Mouse (Mus musculus) limb, embryonic 15.5 days (tissue): ENCODE results near the gene Arhgap42. TPM values are rescaled to one million over a fixed set of nuclear protein-coding genes. Genes with fewer than 3 reads are reported as not detected.
A peak's percentile ranks its signal among the peaks of the same experiment; 100 is the strongest.

Source experiments
- ATAC-seq: fragments of 200-750 bp; cut with Nextera tagmentation; 2 replicates; pipeline ENCODE4 v1.8.0; 2017; ENCODE audit warnings: low read depth, moderate TSS enrichment; ENCODE audit not compliant: insufficient number of reproducible peaks, low FRiP score, low TSS enrichment
- H3K27ac ChIP-seq: fragments of 300-500 bp; sonication (generic); 2 replicates; pipeline ENCODE4 v1.5.1; 2015; ENCODE audit warnings: moderate library complexity, mild to moderate bottlenecking, inconsistent platforms
- H3K27me3 ChIP-seq: fragments of 300-500 bp; sonication (generic); 2 replicates; pipeline ENCODE4 v1.6.1; 2015; ENCODE audit warnings: inconsistent platforms
- H3K36me3 ChIP-seq: fragments of 300-500 bp; sonication (generic); 2 replicates; pipeline ENCODE4 v1.6.1; 2015; ENCODE audit warnings: inconsistent platforms
- H3K4me1 ChIP-seq: fragments of 300-500 bp; sonication (generic); 2 replicates; pipeline ENCODE4 v1.6.1; 2015; ENCODE audit warnings: inconsistent platforms
- H3K4me2 ChIP-seq: fragments of 300-500 bp; sonication (generic); 2 replicates; pipeline ENCODE4 v1.6.1; 2015; ENCODE audit warnings: mild to moderate bottlenecking, inconsistent platforms
- H3K4me3 ChIP-seq: fragments of 300-500 bp; sonication (generic); 2 replicates; pipeline ENCODE4 v1.5.1; 2015; ENCODE audit warnings: mild to moderate bottlenecking, inconsistent platforms
- H3K9ac ChIP-seq: fragments of 300-500 bp; sonication (generic); 2 replicates; pipeline ENCODE4 v1.6.1; 2015; ENCODE audit warnings: inconsistent platforms
- H3K9me3 ChIP-seq: fragments of 300-500 bp; sonication (generic); 2 replicates; pipeline ENCODE4 v1.6.1; 2016; ENCODE audit warnings: inconsistent platforms
- WGBS: fragments of 180-500 bp; shearing (Covaris S2); methylation state at CpG from one replicate; pipeline ENCODE4 v1.1.7; 2015; 5-methylcytosine and 5-hydroxymethylcytosine counted together
- polyA plus RNA-seq: library from polyadenylated mRNA; unstranded; fragments of >200 nt; fragmentation: Nextera tagmentation; extraction: Ambion mirVana; gene quantifications from 2 replicates; pipeline ENCODE4 v1.2.1, GENCODE M21; 2015

The Arhgap42 gene
- polyA plus RNA-seq, 1 experiment from 2014 or later, result 49.5 TPM

GRCm38 (mm10) chr9:9093096-9093495 lies 145.8 kb downstream of the Arhgap42 start:
- Histone ChIP-seq H3K36me3 (no peaks in the 10 kb centered on the region), H3K4me3 (no peak overlapping the region), H3K27ac (no peak overlapping the region), H3K4me1 (no peaks in the 10 kb centered on the region), H3K9me3 (no peaks in the 10 kb centered on the region), H3K27me3 (no peaks in the 10 kb centered on the region), H3K4me2 (no peak overlapping the region), H3K9ac (no peak overlapping the region)
- 30% methylated on average over 1 of the region's 1 CpGs for WGBS
- ATAC-seq, result no peak

- Histone ChIP-seq H3K9me3 (no peaks in the 10 kb centered on the region), H3K4me1 (no peaks in the 10 kb centered on the region), H3K36me3 (no peaks in the 10 kb centered on the region), H3K4me2 (no peak overlapping the region), H3K27ac (no peak overlapping the region), H3K4me3 (no peak overlapping the region), H3K27me3 (no peaks in the 10 kb centered on the region), H3K9ac (no peak overlapping the region)
- WGBS, result 78% methylated on average over 2 of the region's 2 CpGs
- ATAC-seq, result no peak
These were observed 155.5 kb downstream of the Arhgap42 start for GRCm38 (mm10) chr9:9083441-9083840.

- no peak overlapping the region for H3K9ac ChIP-seq
- no peak for ATAC-seq
- H3K4me3 ChIP-seq, result no peak overlapping the region
- H3K4me2 ChIP-seq, result no peak overlapping the region
- no peaks in the 10 kb centered on the region for H3K36me3 ChIP-seq
- H3K9me3 ChIP-seq, result no peaks in the 10 kb centered on the region
- H3K27ac ChIP-seq, result no peak overlapping the region
- peaks cover 2% of the 10 kb centered on the region; the same call in 1 of the 2 replicates for H3K4me1 ChIP-seq
- no peaks in the 10 kb centered on the region for H3K27me3 ChIP-seq
These were observed 186.0 kb downstream of the Arhgap42 start for GRCm38 (mm10) chr9:9052920-9053319.

- WGBS, result 50% methylated on average over 5 of the region's 5 CpGs
- Histone ChIP-seq H3K9me3 (no peaks in the 10 kb centered on the region), H3K4me2 (no peak overlapping the region), H3K27ac (no peak overlapping the region), H3K36me3 (no peaks in the 10 kb centered on the region), H3K4me1 (peaks cover 2% of the 10 kb centered on the region; the same call in 1 of the 2 replicates), H3K4me3 (no peak overlapping the region), H3K9ac (no peak overlapping the region), H3K27me3 (no peaks in the 10 kb centered on the region)
- ATAC-seq, result no peak
These were observed 187.7 kb downstream of the Arhgap42 start for GRCm38 (mm10) chr9:9051184-9051583.

- no peak overlapping the region for H3K4me3 ChIP-seq
- H3K9ac ChIP-seq, result no peak overlapping the region
- ATAC-seq, result no peak
- 58% methylated on average over 3 of the region's 3 CpGs for WGBS
- H3K4me2 ChIP-seq, result no peak overlapping the region
- H3K36me3 ChIP-seq, result peaks cover 9% of the 10 kb centered on the region; the same call in 1 of the 2 replicates
- H3K27ac ChIP-seq, result no peak overlapping the region
- H3K27me3 ChIP-seq, result no peaks in the 10 kb centered on the region
- H3K9me3 ChIP-seq, result no peaks in the 10 kb centered on the region
- H3K4me1 ChIP-seq, result peaks cover 2% of the 10 kb centered on the region; the same call in 1 of the 2 replicates
These were observed 189.7 kb downstream of the Arhgap42 start for GRCm38 (mm10) chr9:9049202-9049601.

GRCm38 (mm10) chr9:9041009-9041408 lies 197.9 kb downstream of the Arhgap42 start:
- no peaks in the 10 kb centered on the region for H3K27me3 ChIP-seq
- ATAC-seq, result no peak
- H3K27ac ChIP-seq, result no peak overlapping the region
- H3K9me3 ChIP-seq, result no peaks in the 10 kb centered on the region
- 92% methylated on average over 7 of the region's 7 CpGs for WGBS
- H3K4me3 ChIP-seq, result no peak overlapping the region
- H3K36me3 ChIP-seq, result peaks cover 13% of the 10 kb centered on the region
- no peak overlapping the region for H3K4me2 ChIP-seq
- no peaks in the 10 kb centered on the region for H3K4me1 ChIP-seq
- H3K9ac ChIP-seq, result no peak overlapping the region

GRCm38 (mm10) chr9:9037017-9037671 lies 201.8 kb downstream of the Arhgap42 start:
- H3K9me3 ChIP-seq, result no peaks in the 10 kb centered on the region
- WGBS, result 74% methylated on average over 3 of the region's 3 CpGs

GRCm38 (mm10) chr9:9027904-9028303 lies 211.0 kb downstream of the Arhgap42 start:
- no peak for ATAC-seq
- 84% methylated on average over 3 of the region's 3 CpGs for WGBS
- H3K4me3 ChIP-seq, result no peak overlapping the region
- peak overlapping the region; percentile 65; the same call in 1 of the 2 replicates for H3K27ac ChIP-seq
- no peak overlapping the region for H3K9ac ChIP-seq
- peaks cover 19% of the 10 kb centered on the region for H3K36me3 ChIP-seq
- H3K9me3 ChIP-seq, result no peaks in the 10 kb centered on the region
- no peaks in the 10 kb centered on the region for H3K27me3 ChIP-seq
- no peaks in the 10 kb centered on the region for H3K4me1 ChIP-seq
- H3K4me2 ChIP-seq, result no peak overlapping the region

More at GRCm38 (mm10) chr9:9037017-9037671, 201.8 kb downstream of the Arhgap42 start:
- peaks cover 20% of the 10 kb centered on the region; the same call in 1 of the 2 replicates for H3K36me3 ChIP-seq
- H3K4me1 ChIP-seq, result no peaks in the 10 kb centered on the region
- no peak overlapping the region for H3K4me2 ChIP-seq
- no peak overlapping the region for H3K4me3 ChIP-seq
- H3K27me3 ChIP-seq, result no peaks in the 10 kb centered on the region
- no peak overlapping the region for H3K9ac ChIP-seq
- H3K27ac ChIP-seq, result no peak overlapping the region
- ATAC-seq, result no peak

GRCm38 (mm10) chr9:9027445-9027844 lies 211.5 kb downstream of the Arhgap42 start:
- 12% methylated on average over 5 of the region's 5 CpGs for WGBS
- Histone ChIP-seq H3K4me2 (no peak overlapping the region), H3K9me3 (no peaks in the 10 kb centered on the region), H3K27me3 (no peaks in the 10 kb centered on the region), H3K27ac (peak overlapping the region; percentile 65; the same call in 1 of the 2 replicates), H3K9ac (no peak overlapping the region), H3K4me3 (no peak overlapping the region), H3K4me1 (no peaks in the 10 kb centered on the region), H3K36me3 (peaks cover 15% of the 10 kb centered on the region)
- ATAC-seq, result peak; percentile 35; the same call in 1 of the 2 replicates

GRCm38 (mm10) chr9:9015108-9015507 lies 223.8 kb downstream of the Arhgap42 start:
- Histone ChIP-seq H3K27ac (no peak overlapping the region), H3K9ac (no peak overlapping the region), H3K4me3 (no peak overlapping the region), H3K27me3 (no peaks in the 10 kb centered on the region), H3K4me1 (no peaks in the 10 kb centered on the region), H3K4me2 (no peak overlapping the region), H3K9me3 (no peaks in the 10 kb centered on the region), H3K36me3 (peaks cover 43% of the 10 kb centered on the region)
- WGBS, result 92% methylated on average over 2 of the region's 2 CpGs
- ATAC-seq, result no peak

- no peaks in the 10 kb centered on the region for H3K27me3 ChIP-seq
- H3K4me3 ChIP-seq, result no peak overlapping the region
- no peak overlapping the region for H3K9ac ChIP-seq
- peaks cover 29% of the 10 kb centered on the region for H3K36me3 ChIP-seq
- no peaks in the 10 kb centered on the region for H3K4me1 ChIP-seq
- ATAC-seq, result no peak
- no peaks in the 10 kb centered on the region for H3K9me3 ChIP-seq
- H3K27ac ChIP-seq, result no peak overlapping the region
- H3K4me2 ChIP-seq, result no peak overlapping the region
These were observed 237.7 kb downstream of the Arhgap42 start for GRCm38 (mm10) chr9:9001170-9001569.

- no peak for ATAC-seq
- no peaks in the 10 kb centered on the region for H3K9me3 ChIP-seq
- H3K9ac ChIP-seq, result no peak overlapping the region
- no peaks in the 10 kb centered on the region for H3K4me1 ChIP-seq
- no peak overlapping the region for H3K4me2 ChIP-seq
- no peak overlapping the region for H3K27ac ChIP-seq
- WGBS, result 74% methylated on average over 2 of the region's 2 CpGs
- H3K36me3 ChIP-seq, result peaks cover 22% of the 10 kb centered on the region
- no peak overlapping the region for H3K4me3 ChIP-seq
- H3K27me3 ChIP-seq, result no peaks in the 10 kb centered on the region
These were observed 242.4 kb downstream of the Arhgap42 start for GRCm38 (mm10) chr9:8996494-8996893.
